Mouse (Mus musculus) splenic B cell, adult 2 months (primary cell): ENCODE measurements around the gene Dck.
A peak's percentile ranks its signal among the peaks of the same experiment; 100 is the strongest.
"Not testable (repeated sequence)": the region's sequence is repeated elsewhere in the genome, so short reads cannot be mapped to it uniquely, and the experiment has no call there.

Experiments used
- DNase-seq: peaks from one replicate; pipeline ENCODE4 v3.0.0-alpha.2; 2011; ENCODE audit warnings: low read depth, low spot score
- H3K27me3 ChIP-seq: 2 replicates; pipeline ENCODE4 v1.6.1; 2012; ENCODE audit warnings: mild to moderate bottlenecking, low read length, moderate library complexity, mixed read lengths; ENCODE audit not compliant: control insufficient read depth, poor library complexity, insufficient read depth, severe bottlenecking
- H3K36me3 ChIP-seq: 2 replicates; pipeline ENCODE4 v1.6.1; 2012; ENCODE audit warnings: mild to moderate bottlenecking, low read length, moderate library complexity, mixed read lengths; ENCODE audit not compliant: control insufficient read depth, poor library complexity, insufficient read depth, severe bottlenecking

Gene Dck

DNA sequence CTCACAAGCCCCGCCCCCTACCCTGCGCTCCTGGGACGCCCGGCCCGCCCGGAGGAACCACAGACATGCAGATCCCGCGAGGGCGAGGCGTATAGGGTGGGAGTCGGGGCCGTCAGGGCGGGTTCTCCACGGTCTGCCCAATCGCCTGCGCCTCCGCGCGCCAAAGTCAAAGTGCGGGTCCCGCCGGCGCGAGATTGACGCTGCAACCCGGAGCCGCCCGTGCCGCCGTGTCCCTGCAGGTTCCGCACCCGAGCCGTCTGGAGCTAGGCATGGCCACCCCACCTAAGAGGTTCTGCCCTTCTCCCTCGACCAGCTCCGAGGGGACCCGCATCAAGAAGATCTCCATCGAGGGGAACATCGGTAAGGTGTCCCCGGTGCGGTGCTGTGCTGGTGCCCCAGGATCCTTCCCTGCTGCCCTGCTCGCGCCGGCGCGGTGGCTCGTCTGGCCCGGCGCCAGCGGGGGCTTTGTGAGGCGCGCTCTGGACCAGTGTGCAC, at the start of gene Dck:
TSS of gene Dck (plus strand) at position 10 of the 495 bp plus-strand sequence.
- no peaks in the 10 kb centered on the region for H3K36me3 ChIP-seq
- no peaks in the 10 kb centered on the region for H3K27me3 ChIP-seq
- DNase-seq, result peak; percentile 98

DNA sequence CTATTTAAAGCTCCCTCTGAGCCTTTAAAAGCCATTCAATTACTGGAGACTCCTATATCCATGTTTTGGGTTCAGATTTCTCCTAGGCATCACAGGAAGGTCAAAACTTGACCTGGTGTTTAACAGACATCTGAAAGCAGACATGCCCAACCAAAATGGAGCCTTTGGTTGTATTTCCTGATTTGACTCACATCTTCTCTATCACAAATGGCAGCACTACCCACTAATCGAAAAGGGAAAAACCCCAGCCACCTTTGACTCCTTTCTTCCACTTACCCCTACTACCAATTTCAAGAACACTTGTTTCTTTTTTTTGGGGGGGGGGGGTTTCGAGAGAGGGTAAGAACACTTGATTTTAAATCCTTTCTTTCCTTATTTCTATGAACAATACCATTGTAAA, 47.8 kb upstream of the Dck start:
- Histone ChIP-seq H3K27me3 (no peaks in the 10 kb centered on the region), H3K36me3 (no peaks in the 10 kb centered on the region)
- no peak for DNase-seq

DNA sequence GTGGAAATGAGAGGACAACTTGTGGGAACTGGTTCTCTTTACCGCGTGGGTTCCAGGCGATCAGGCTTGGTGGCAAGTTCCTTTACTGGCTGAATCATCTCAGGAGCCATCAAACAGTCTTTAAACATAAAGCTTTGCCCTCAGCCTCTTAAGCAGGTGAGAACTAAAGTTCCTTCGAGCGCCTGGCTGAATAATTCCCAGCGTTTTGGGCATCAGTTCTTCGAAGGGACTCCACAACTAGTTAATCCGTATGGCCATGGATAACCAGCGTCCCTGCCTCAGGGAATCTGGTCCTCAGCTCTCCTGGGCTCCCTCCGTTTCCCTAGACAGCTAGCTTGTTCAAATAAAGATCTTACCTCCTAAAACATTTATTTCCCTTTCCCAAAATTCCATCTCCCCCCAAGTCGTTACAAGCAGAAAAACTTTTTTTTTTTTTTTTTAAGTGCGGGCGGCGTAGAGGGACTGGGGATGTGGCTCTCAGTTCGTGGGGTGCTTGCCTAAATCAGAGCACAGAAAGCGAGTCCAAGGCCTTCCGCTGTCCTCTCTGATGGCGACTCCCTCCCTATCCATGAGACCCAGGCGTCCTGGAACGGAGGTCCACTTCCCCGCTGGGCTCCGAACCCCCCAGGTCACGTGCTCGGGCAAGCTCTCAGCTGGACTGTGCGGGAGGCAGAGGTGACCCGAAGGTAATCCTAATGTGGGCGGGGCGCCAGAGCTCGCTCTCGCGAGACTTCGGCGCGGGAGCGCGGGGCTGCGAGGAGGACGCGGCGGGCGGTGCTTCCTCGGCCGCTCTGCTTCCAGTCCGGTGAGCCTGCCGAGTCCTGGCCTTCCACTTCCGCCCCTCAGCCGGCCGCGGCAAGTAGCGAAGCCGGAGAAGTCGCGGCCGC, 44.4 kb upstream of the Dck start, which contains the start of gene Mob1b:
TSS of gene Mob1b (plus strand) at position 740 of the 887 bp plus-strand sequence.
- no peaks in the 10 kb centered on the region for H3K27me3 ChIP-seq
- DNase-seq, result peak; percentile 95
- H3K36me3 ChIP-seq, result no peaks in the 10 kb centered on the region

DNA sequence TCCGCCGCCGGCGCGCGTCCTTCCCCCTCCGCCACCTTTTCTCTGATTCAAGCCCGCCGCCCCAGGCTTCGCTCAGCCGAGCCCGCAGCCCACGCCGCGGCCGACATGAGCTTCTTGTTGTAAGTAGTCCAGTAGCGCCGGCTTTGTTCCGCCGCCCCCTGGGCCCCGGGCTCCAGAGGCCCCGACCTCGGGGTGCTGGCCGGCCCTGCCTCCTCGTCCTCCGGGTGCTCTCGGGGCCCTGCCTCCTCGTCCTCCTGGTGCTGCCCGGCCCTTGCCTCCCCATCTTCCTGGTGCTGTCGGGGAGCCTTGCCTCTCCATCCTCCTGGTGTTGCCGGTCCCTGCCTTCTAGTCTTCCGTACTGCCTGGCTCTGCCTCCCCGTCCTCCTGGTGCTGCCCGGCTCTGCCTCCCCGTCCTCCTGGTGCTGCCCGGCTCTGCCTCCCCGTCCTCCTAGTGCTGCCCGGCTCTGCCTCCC, 43.8 kb upstream of the Dck start:
- H3K27me3 ChIP-seq, result no peaks in the 10 kb centered on the region
- DNase-seq, result no peak
- no peaks in the 10 kb centered on the region for H3K36me3 ChIP-seq

DNA sequence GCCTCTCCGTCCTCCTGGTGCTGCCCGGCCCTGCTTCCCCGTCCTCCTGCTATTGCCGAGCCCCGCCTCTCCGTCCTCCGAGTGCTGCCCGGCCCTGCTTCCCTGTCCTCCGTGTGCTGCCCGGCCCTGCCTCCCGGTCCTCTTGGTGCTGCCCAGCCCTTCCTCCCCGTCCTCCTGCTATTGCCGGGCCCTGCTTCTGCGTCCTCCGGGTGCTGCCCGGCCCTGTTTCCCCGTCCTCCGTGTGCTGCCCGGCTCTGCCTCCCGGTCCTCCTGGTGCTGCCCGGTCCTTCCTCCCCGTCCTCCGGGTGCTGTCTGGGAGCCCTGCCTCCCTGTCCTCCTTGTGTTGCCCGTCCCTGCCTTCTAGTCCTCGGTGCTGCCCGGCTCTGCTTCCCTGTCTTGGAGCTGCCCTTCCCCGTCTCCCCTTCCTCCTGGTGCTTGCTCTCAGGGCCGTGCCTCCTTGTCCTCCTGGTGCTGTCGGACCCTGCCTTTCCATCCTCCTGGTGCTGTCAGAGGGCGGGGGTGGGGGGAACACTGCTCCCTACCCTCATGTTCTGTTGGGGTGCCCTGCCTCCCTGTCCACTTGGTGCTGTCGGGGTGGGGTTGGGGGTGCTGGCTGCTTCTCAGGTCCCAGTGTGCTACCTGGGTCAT, 43.1 kb upstream of the Dck start:
- Histone ChIP-seq H3K27me3 (no peaks in the 10 kb centered on the region), H3K36me3 (no peaks in the 10 kb centered on the region)
- DNase-seq, result peak; percentile 34

DNA sequence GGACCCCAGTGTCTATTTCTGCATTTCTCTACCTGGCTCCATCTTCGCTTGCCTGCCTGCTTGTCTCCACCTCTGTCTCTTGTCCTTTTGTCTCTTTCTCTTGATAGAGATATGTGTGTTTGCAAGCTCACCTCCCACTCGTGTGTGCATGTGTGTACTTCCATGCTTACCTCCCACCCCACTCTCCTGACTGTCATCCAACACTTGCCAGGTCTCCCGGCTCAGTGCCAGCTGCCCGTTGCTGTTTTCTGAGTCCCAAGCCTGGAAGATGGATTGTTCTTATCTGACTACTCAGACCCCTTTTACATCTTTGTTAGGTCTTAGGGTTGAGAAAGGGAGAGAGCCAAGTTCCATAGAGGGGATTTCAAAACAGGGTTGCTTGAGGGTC, 42.6 kb upstream of the Dck start:
- H3K36me3 ChIP-seq, result no peaks in the 10 kb centered on the region
- DNase-seq, result peak; percentile 5
- H3K27me3 ChIP-seq, result no peaks in the 10 kb centered on the region

DNA sequence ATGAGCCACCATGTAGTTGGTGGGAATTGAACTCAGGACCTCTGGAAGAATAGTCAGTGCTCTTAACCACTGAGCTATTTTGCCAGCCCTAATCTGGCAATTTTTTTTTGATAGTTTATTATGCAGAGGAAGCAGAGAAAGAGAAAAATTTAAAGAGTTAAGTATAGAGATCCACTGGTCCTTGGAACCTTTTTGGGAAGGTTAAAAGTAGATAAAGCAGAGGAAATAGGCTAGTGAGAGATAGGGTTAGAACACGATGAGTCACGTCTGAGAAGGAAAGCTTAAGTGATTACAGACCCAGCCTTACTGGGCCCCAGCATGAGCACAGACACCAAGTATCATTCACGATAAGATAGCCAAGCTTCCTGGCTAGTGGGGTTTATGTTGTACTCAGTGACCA, 40.8 kb upstream of the Dck start:
- DNase-seq, result no peak
- H3K27me3 ChIP-seq, result no peaks in the 10 kb centered on the region

DNA sequence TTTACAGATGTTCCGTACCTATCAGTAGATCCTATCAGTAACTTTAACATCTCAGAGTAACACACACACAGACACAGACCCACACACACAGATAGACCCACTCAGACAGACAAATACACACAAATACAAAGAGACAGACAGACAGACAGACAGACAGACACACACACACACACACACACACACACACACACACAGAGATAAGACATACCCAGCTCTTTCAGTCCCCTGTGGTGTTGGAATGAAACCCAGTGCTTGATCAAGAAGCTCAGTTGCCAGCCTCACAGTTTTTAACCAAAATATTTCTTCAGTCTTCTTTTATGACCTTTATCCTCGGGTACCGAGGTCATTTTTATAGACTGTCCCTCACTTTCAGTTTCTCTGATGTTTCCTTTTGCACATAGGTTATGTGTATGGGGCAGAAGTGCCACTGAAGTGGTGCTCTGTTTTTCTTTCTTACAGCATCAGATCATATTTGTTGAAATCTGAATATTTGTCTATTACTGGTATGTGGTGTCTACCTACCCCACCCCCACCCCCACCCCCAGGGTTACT, 37.1 kb upstream of the Dck start:
- no peaks in the 10 kb centered on the region for H3K27me3 ChIP-seq
- DNase-seq, result peak; percentile 2

More for the DNA sequence above, 40.8 kb upstream of the Dck start:
- no peaks in the 10 kb centered on the region for H3K36me3 ChIP-seq

DNA sequence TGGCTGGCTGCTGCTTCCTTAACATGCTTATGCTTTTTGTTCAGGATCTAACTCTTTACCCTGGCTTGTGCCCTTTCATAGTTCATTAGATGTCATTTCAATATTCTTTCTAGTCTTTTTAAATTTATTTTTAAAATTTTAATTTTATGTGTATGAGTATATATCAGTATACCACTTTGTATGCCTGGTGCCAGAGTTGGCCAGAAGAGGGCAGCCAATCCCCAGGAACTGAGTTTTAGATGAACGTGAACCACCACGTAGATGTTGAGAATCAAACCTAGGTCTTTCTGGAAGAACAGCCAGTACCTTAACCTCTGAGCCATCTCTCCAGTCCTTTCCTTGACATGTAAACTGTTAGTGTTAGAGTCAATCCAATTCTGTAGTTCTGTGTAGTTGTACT, 30.0 kb upstream of the Dck start:
- Histone ChIP-seq H3K36me3 (no peaks in the 10 kb centered on the region), H3K27me3 (no peaks in the 10 kb centered on the region)
- peak; percentile 57 for DNase-seq

More for the DNA sequence above, 37.1 kb upstream of the Dck start:
- H3K36me3 ChIP-seq, result no peaks in the 10 kb centered on the region

DNA sequence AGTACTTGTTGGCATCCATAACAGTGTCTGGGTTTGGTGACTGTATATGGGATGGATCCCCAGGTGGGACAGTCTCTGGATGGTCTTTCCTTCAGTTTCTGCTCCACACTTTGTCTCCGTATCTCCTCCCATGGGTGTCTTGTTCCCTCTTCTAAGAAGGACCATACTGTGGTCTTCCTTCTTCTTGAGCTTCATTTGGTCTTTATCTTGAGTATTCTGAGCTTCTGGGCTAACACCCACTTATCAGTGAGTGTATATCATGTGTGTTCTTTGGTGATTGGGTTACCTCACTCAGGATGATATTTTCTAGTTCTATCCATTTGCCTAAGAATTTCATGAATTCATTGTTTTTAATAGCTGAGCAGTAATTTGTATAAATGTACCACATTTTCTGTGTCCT, 23.7 kb upstream of the Dck start:
- H3K36me3 ChIP-seq, H3K27me3 ChIP-seq, DNase-seq: not testable (repeated sequence)

DNA sequence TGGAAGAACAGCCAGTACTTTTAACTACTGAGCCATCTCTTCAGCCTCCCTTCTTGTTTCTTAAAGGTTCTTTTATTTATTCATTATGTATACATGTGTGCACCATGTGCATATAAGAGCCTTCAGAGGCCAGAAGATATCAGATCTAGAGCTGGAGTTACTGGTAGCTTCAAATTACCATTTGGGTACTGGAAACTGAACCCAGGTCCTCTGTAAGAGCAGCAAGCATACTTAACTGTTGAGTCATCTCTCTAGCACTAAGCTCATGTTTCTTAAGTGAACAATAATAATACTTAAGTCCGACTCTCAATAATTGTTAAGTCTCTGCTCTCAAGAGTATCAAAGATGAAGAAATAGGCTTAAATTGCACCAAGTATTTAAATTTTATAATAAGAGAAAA, 17.0 kb upstream of the Dck start:
- no peaks in the 10 kb centered on the region for H3K27me3 ChIP-seq
- 0 out of 2 replicates have a peak, but pooled peaks cover 3% of the 10 kb centered on the region for H3K36me3 ChIP-seq
- DNase-seq, result no peak

DNA sequence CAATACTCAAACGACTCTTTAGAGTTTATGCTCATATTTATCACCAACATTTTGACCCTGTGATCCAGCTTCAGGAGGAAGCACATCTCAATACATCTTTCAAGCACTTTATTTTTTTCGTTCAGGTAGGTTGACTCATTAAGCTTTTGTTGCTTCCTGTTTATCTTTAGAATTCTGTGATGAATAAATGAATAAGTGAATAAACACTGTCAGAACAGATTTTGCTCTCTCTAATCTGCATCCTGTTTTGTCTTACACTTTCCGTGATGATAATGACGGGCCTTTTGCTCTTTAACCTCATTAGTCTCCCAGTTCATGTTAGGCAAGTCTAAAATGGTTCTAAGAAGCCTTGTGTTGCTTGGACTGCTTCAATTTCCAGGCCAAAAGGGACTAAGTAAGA, 11.6 kb upstream of the Dck start:
- no peaks in the 10 kb centered on the region for H3K27me3 ChIP-seq
- H3K36me3 ChIP-seq, result peaks cover 4% of the 10 kb centered on the region; the same call in 1 of the 2 replicates
- no peak for DNase-seq

DNA sequence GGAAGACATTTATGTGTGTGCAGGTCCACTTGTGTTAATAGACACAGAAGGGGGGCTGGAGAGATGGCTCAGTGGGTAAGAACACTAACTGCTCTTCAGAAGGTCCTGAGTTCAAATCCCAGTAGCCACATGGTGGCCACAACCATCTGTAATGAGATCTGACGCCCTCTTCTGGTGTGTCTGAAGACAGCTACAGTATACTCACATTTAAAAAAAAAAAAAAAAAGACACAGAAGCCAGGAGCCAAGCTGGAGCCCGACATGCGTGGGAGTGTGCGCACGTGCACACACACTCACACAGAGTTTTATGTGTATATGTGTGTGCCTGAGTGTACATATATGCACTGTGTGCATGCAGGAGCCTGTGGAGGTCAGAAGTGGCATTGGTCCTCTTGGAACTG, 2.2 kb upstream of the Dck start:
- H3K36me3 ChIP-seq, result peaks cover 2% of the 10 kb centered on the region; the same call in 1 of the 2 replicates
- no peaks in the 10 kb centered on the region for H3K27me3 ChIP-seq
- no peak for DNase-seq

DNA sequence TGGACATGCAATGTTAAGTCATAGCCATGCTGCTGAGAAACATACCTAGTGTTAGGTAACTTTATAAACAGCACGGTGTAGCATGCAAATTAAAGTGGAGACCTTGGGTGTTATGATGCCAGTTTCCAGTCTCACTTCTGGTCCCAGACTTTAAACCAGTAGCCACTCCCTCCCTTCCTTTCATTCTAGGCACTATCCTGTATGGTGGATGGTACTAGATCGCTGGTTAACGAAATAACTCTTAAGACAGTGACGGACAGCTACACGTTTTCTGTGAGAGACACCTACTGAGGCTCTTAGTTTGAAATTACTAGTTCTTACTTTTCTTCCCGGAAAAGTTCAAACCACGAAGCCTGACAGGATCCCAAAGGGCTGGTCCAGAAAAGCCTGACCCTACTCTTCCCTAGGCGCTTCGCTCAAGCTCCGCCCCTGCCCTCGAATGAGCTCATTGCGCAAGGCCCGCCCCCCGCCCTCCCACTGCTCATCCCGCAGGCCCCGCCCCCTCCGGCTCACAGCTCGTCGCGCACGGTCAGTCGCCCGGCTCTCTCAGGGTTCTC, 288 bp upstream of the Dck start:
- H3K36me3 ChIP-seq, result no peaks in the 10 kb centered on the region
- no peaks in the 10 kb centered on the region for H3K27me3 ChIP-seq
- DNase-seq, result no peak
